In the genomic region with DNA sequence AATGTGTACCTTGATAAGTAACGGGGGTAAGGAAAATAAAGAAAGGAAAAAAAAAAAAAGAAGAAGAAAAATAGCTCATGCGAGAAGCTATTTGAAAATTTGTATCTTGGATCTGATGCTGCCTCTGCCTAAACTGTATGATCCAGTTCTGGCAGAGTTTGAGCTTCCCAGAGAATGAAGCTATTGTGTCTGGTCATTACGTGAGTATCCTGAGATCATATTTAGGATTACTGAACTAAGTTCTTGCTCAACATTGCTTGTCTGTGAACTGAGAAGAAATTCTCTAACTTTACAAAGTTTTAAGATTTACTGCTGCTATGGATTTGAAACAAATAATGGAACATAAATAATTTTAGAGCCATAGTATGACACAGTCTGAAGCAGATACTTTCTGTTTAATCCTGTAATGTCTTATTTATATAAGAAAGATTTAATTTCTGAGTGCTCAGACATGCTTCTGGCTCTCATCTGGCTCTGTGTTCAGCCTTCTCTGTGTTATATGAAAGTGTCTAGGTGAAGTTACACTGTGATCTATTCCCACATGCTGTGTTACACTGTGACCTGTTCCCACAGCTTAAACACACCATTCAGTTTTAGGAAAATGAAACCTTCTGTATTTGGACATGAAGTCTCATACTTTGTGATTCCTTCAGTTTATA, we compare ENCODE assay signal across 29 mouse cellular contexts. TPM values are rescaled to one million over a fixed set of nuclear protein-coding genes. Genes with fewer than 3 reads are reported as not detected.
DNase-seq lines count a peak whose midpoint lies in the region; ATAC-seq and TF ChIP-seq lines count a peak whose summit lies in the region.
"Had no signal": no experiment of that assay in that cellular context is flagged by ENCODE, and none has a peak within 500 bp of the region (broad histone marks: within the 10 kb centered on the region; RNA-seq: fewer than 3 reads in every experiment).

No protein-coding gene starts in this region.

- TF ChIP-seq CTCF in intestine, postnatal 0 days (IDR thresholded peaks at IDR 0.05; ENCODE audit: low read depth): no peak

- H3K36me3 ChIP-seq in intestine, embryonic 14.5 days (ENCODE audit: control insufficient read depth, insufficient read depth, low read length): no peaks in the 10 kb centered on the region
- H3K36me3 ChIP-seq in intestine, postnatal 0 days (ENCODE audit: control insufficient read depth, insufficient read depth): no peaks in the 10 kb centered on the region
- H3K36me3 ChIP-seq in liver, embryonic 12.5 days: no peaks in the 10 kb centered on the region
- H3K36me3 ChIP-seq: embryonic facial prominence, embryonic 12.5 days; forebrain, embryonic 10.5 days; G1E; hindbrain, embryonic 12.5 days; hindbrain, embryonic 15.5 days had no signal

- no peaks in the 10 kb centered on the region; the same call in 1 of the 2 replicates for H3K4me1 ChIP-seq in intestine, embryonic 14.5 days (replicated peaks; ENCODE audit: control insufficient read depth, insufficient read depth, low read length)
- no peaks in the 10 kb centered on the region for H3K4me1 ChIP-seq in intestine, postnatal 0 days (replicated peaks; ENCODE audit: control insufficient read depth, insufficient read depth, low read length)
- no peaks in the 10 kb centered on the region for H3K4me1 ChIP-seq in liver, embryonic 12.5 days
- H3K4me1 ChIP-seq: embryonic facial prominence, embryonic 12.5 days; forebrain, embryonic 10.5 days; forebrain, embryonic 13.5 days; hindbrain, embryonic 12.5 days; hindbrain, embryonic 15.5 days had no signal

- DNase-seq in intestine, embryonic 14.5 days (ENCODE audit: low spot score): no peak
- DNase-seq in NIH3T3 (ENCODE audit: low read depth): peak; percentile 40
- DNase-seq in gonadal fat pad, adult 2 months (ENCODE audit: low read depth): peak; percentile 42
- no peak for DNase-seq in kidney, adult 9 months
- no peak for DNase-seq in kidney, postnatal 4 days
- DNase-seq: adrenal gland, postnatal 10 days; adrenal gland, postnatal 36 days; B cell, adult 2 months; cerebellum, adult 11 months; cerebellum, adult 2 months; cerebellum, adult 9-11 months; cerebellum, postnatal 36 days; gastrocnemius, postnatal 10 days; gastrocnemius, postnatal 36 days; heart, adult 11 months; kidney, adult 11 months had no signal

- H3K4me2 ChIP-seq in intestine, embryonic 14.5 days (ENCODE audit: low read length): no peak overlapping the region
- H3K4me2 ChIP-seq in intestine, postnatal 0 days (replicated peaks; ENCODE audit: low read depth): no peak overlapping the region
- H3K4me2 ChIP-seq in liver, embryonic 12.5 days: no peak overlapping the region
- H3K4me2 ChIP-seq: embryonic facial prominence, embryonic 12.5 days; forebrain, embryonic 13.5 days; heart, embryonic 11.5 days; hindbrain, embryonic 12.5 days; hindbrain, embryonic 15.5 days had no signal

- peak overlapping the region; percentile 71; the same call in 1 of the 2 replicates for H3K27ac ChIP-seq in intestine, embryonic 14.5 days (ENCODE audit: low read depth)
- H3K27ac ChIP-seq in intestine, postnatal 0 days (ENCODE audit: low read depth, low read length): no peak overlapping the region
- H3K27ac ChIP-seq in liver, embryonic 12.5 days: no peak overlapping the region
- H3K27ac ChIP-seq: embryonic facial prominence, embryonic 12.5 days; forebrain, embryonic 10.5 days; forebrain, embryonic 13.5 days; hindbrain, embryonic 12.5 days; hindbrain, embryonic 15.5 days had no signal

- WGBS in intestine, embryonic 14.5 days: 47% methylated on average over 3 of the region's 3 CpGs
- WGBS in intestine, postnatal 0 days: 71% methylated on average over 3 of the region's 3 CpGs
- WGBS in liver, embryonic 12.5 days (ENCODE audit: insufficient replicate concordance): 67% methylated on average over 3 of the region's 3 CpGs

- ATAC-seq in intestine, embryonic 14.5 days (replicated peaks; ENCODE audit: low FRiP score, low TSS enrichment, low read depth): peak; percentile 75; the same call in 1 of the 2 replicates
- ATAC-seq in intestine, postnatal 0 days: no peak
- ATAC-seq in liver, embryonic 12.5 days: no peak
- ATAC-seq: activated CD4-positive, CD25-positive, alpha-beta regulatory T cell, adult 4 months; forebrain, embryonic 13.5 days; forebrain, embryonic 16.5 days had no signal

- no peaks in the 10 kb centered on the region for H3K27me3 ChIP-seq in intestine, embryonic 14.5 days (replicated peaks; ENCODE audit: control insufficient read depth, insufficient read depth, low read length)
- H3K27me3 ChIP-seq in intestine, postnatal 0 days (replicated peaks; ENCODE audit: control insufficient read depth, insufficient read depth, low read length): no peaks in the 10 kb centered on the region
- H3K27me3 ChIP-seq in liver, embryonic 12.5 days (replicated peaks): no peaks in the 10 kb centered on the region
- H3K27me3 ChIP-seq: CH12.LX; embryonic facial prominence, embryonic 12.5 days; forebrain, embryonic 13.5 days; hindbrain, embryonic 12.5 days; hindbrain, embryonic 15.5 days had no signal

- no peak overlapping the region for H3K9ac ChIP-seq in intestine, embryonic 14.5 days (ENCODE audit: low read length)
- H3K9ac ChIP-seq in intestine, postnatal 0 days (ENCODE audit: low read depth, low read length): no peak overlapping the region
- no peak overlapping the region for H3K9ac ChIP-seq in liver, embryonic 12.5 days
- H3K9ac ChIP-seq: embryonic facial prominence, embryonic 12.5 days; forebrain, embryonic 13.5 days; hindbrain, embryonic 12.5 days; hindbrain, embryonic 15.5 days had no signal

- no peak overlapping the region for H3K4me3 ChIP-seq in intestine, embryonic 14.5 days (ENCODE audit: low read depth, low read length)
- no peak overlapping the region for H3K4me3 ChIP-seq in intestine, postnatal 0 days (ENCODE audit: low read depth, low read length)
- H3K4me3 ChIP-seq in liver, embryonic 12.5 days: no peak overlapping the region
- H3K4me3 ChIP-seq: embryonic facial prominence, embryonic 12.5 days; erythroblast, embryonic 14.5 days; forebrain, embryonic 10.5 days; forebrain, embryonic 13.5 days; hindbrain, embryonic 12.5 days; hindbrain, embryonic 15.5 days had no signal

- no peaks in the 10 kb centered on the region for H3K9me3 ChIP-seq in intestine, embryonic 14.5 days (ENCODE audit: control insufficient read depth, low read length)
- no peaks in the 10 kb centered on the region for H3K9me3 ChIP-seq in intestine, postnatal 0 days (ENCODE audit: control insufficient read depth)
- no peaks in the 10 kb centered on the region for H3K9me3 ChIP-seq in liver, embryonic 12.5 days (replicated peaks)
- H3K9me3 ChIP-seq: embryonic facial prominence, embryonic 12.5 days; forebrain, embryonic 10.5 days; forebrain, embryonic 13.5 days; G1E; hindbrain, embryonic 12.5 days; hindbrain, embryonic 15.5 days had no signal

RNA-seq across cellular contexts. Expression of gene Aldh1a7, which starts 49.5 kb away (rescaled TPM):
- polyA plus RNA-seq in intestine, embryonic 14.5 days (2014; fragmentation: Nextera tagmentation; extraction: Ambion mirVana): 8.3 and 9.2 TPM in 2 replicates
- 10.3 and 10.4 TPM in 2 replicates for polyA plus RNA-seq in intestine, postnatal 0 days (2015; fragmentation: Nextera tagmentation; extraction: Ambion mirVana)
- 92.6 and 103 TPM in 2 replicates for polyA plus RNA-seq in gonadal fat pad, adult 2 months (2012; rRNA removed)
- polyA plus RNA-seq in liver, embryonic 12.5 days (2016; fragmentation: Nextera tagmentation; extraction: Ambion mirVana): 0.48 and 0.50 TPM in 2 replicates
- polyA plus RNA-seq: activated CD4-positive, CD25-positive, alpha-beta regulatory T cell, adult 4 months; erythroblast, embryonic 14.5 days; G1E had no signal

Comparison
In these comparisons a context has a peak if more than half of its experiments do, and no peak if none do; other contexts are left out.
1. DNase-seq: peak in NIH3T3 (single experiment) and gonadal fat pad, adult 2 months (single experiment); none in intestine, embryonic 14.5 days (single experiment), kidney, adult 9 months (single experiment) and kidney, postnatal 4 days (0 of 2).